Mouse (Mus musculus) embryonic stem cell, embryonic (primary cell): ENCODE results near the gene Trak1.

ENCODE experiments used
- CTCF ChIA-PET, 4 experiments: fragments of 300-600 bp in 2 of 4; fragments of 350-600 bp in 2 of 4; sonication (Branson Sonifier 250); formaldehyde crosslinking; loops; one replicate each; lab custom pipeline; 2022; ENCODE audit warnings: inconsistent platforms in 2 of 4; lab: Charles Lee
- POLR2A ChIA-PET, 4 experiments: fragments of 300-600 bp in 2 of 4; fragments of 350-600 bp in 2 of 4; sonication (Branson Sonifier 250); formaldehyde crosslinking; loops; one replicate each; lab custom pipeline; 2022; ENCODE audit warnings: antibody characterized with exemption in 4 of 4, inconsistent platforms in 1 of 4; lab: Charles Lee

The Trak1 gene

DNA sequence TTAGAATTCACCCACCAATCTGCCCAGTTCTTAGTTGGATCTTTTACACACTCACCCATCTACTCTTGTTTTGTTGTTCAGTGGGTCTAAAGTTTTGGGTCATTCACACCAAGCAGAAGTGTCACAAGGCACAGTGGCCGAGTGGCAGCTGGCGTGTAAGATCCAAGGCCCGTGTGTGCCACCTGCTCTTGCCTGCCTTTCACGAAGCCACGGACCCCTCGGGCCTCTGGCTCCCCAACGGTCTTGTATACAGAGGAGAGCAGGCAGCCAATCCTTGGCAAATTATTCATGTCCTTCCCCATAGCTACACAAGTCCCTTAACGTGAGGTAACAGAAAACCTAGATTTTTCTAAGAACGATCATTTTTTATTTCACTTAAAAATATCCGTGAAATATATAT, 7.2 kb downstream of the Trak1 start:
- ChIA-PET CTCF (interaction anchor here in 2 of 4 experiments (0.6 to 2.6 kb wide), 4 partner anchors 16 to 47 kb away, joined by 3 to 16 read pairs (median 4); no protein-coding TSS in a partner anchor), POLR2A (interaction anchor here in 3 of 4 experiments (1.0 to 14.5 kb wide), 13 partner anchors 9 to 59 kb away, joined by 3 to 194 read pairs (median 30); no protein-coding TSS in a partner anchor)

DNA sequence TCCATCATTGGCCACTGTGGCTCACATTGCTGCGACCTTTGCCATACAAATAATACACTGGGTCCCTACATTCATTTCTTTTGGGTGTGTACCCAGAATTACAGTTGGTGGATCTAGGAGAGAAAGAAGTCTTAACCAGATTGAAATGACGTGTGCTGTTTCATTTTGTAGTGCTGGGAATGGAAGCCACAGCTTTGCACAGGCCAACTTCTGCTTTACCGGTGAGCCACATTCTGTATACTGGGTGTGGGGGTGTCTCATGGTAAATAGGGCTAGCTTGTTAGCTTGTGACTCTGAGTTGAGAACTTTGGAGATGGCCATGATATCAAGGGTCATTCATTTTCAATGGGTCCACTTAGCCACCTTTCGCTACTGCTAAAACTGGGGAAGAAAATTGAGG, 8.2 kb downstream of the Trak1 start:
- POLR2A ChIA-PET, result interaction anchor here in 2 of 4 experiments (2.0 to 14.5 kb wide), 5 partner anchors 8 to 45 kb away, joined by 4 to 194 read pairs (median 100); no protein-coding TSS in a partner anchor
- CTCF ChIA-PET, result no interaction called here

GRCm38 (mm10) chr9:121309287-121309686, 12.0 kb downstream of the Trak1 start:
- ChIA-PET CTCF (interaction anchor here in 3 of 4 experiments (0.6 to 1.2 kb wide), 4 partner anchors 13 to 83 kb away, joined by 3 to 6 read pairs (median 4); no protein-coding TSS in a partner anchor), POLR2A (interaction anchor here in 3 of 4 experiments (0.6 to 5.0 kb wide), 11 partner anchors 10 to 65 kb away, joined by 3 to 36 read pairs (median 4); no protein-coding TSS in a partner anchor)

- CTCF ChIA-PET, result no interaction called here
- POLR2A ChIA-PET, result interaction anchor here in 3 of 4 experiments (0.7 to 5.0 kb wide), 9 partner anchors 9 to 41 kb away, joined by 3 to 36 read pairs (median 5); partner anchors contain the start of gene Trak1 (in 1 of the 3)
Measured at GRCm38 (mm10) chr9:121310501-121310900, 13.2 kb downstream of the Trak1 start.

DNA sequence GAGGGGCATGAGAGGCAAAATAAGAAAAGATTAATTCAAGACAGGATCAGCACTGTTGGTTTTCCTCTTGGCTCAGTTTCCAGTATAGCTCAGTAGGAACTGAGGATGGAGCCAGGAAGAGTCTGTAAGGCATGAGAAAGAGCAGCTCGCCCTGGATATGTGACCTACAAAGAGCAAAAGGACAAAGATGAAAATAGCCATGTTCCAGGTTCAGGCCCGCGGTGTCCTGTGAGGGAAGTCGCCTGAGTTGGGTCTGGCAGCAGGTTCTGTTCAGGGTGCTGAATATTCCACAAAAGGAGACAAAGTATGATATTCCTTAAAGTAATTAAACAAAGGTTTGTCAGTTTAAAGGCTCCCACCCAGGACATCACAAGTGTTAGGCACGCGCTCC, 14.5 kb downstream of the Trak1 start:
- POLR2A ChIA-PET, result interaction anchor here in 3 of 4 experiments (0.6 to 11.6 kb wide), 16 partner anchors 8 to 65 kb away, joined by 3 to 589 read pairs (median 52); partner anchors contain the start of gene Trak1 (in 2 of the 3)
- CTCF ChIA-PET, result interaction anchor here in 3 of 4 experiments (1.0 to 1.1 kb wide), 4 partner anchors 9 to 39 kb away, joined by 3 to 6 read pairs (median 3); no protein-coding TSS in a partner anchor

- ChIA-PET POLR2A (interaction anchor here (0.6 to 11.6 kb wide), 22 partner anchors 8 to 70 kb away, joined by 3 to 589 read pairs (median 6); partner anchors contain the start of gene Trak1 (in 3 of the 4)), CTCF (interaction anchor here in 3 of 4 experiments (1.0 to 2.0 kb wide), 5 partner anchors 10 to 40 kb away, joined by 3 to 7 read pairs (median 3); no protein-coding TSS in a partner anchor)
Measured at GRCm38 (mm10) chr9:121312237-121312891, 15.1 kb downstream of the Trak1 start.

- ChIA-PET CTCF (interaction anchor here (0.6 to 2.0 kb wide), 14 partner anchors 11 to 518 kb away, joined by 3 to 11 read pairs (median 4); no protein-coding TSS in a partner anchor), POLR2A (interaction anchor here (0.6 to 11.6 kb wide), 82 partner anchors 8 to 1880 kb away, joined by 3 to 589 read pairs (median 5); partner anchors contain the start of genes Trak1 (in 3 of the 4), Lyzl4 (in 1 of the 4), Nktr (in 1 of the 4) and Rpl14 (in 1 of the 4))
Measured at GRCm38 (mm10) chr9:121313656-121314374, 16.5 kb downstream of the Trak1 start.

- ChIA-PET CTCF (interaction anchor here (0.5 to 2.0 kb wide), 14 partner anchors 12 to 838 kb away, joined by 3 to 11 read pairs (median 4); no protein-coding TSS in a partner anchor), POLR2A (interaction anchor here (0.7 to 11.6 kb wide), 72 partner anchors 8 to 743 kb away, joined by 3 to 589 read pairs (median 5); partner anchors contain the start of genes Trak1 (in 2 of the 4), Nktr (in 1 of the 4) and Rpl14 (in 1 of the 4))
Measured at GRCm38 (mm10) chr9:121314541-121315152, 17.3 kb downstream of the Trak1 start.

DNA sequence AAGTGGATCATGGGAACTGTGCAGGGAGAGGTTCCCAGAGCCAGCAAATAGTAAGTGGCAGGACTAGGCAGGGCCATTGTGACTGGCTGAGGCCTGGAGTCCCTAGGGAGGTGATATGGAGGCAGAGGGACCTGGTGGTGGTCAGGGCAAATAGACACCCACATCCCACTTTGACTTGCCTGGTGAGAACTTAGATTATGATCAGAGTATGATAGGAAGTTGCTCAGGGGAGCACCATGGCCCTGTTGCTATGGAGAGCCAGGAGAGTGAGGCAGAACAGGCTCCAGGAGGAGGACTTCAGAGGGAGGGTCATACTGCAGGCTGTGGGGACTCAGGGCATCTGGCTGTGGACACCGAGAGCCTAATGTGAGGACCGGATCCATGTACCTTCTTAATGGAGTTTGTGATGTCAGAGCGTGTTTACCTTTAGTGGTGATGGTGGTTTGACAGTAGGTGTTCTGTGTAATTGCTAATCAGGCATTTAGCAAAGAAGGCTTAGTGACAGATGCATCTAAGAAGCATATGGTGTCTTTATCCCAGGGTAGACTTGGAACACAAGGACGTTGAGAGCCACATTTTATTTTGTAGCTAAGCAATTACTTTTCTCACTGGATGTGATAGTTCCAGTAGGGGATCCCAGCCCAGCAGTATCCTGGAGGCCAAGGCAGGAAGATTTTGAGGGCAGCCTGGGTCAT, 18.7 kb downstream of the Trak1 start:
- CTCF ChIA-PET, result interaction anchor here in 1 of 4 experiments (0.6 to 2.5 kb wide), 4 partner anchors 13 to 35 kb away, joined by 3 to 6 read pairs (median 3); no protein-coding TSS in a partner anchor
- POLR2A ChIA-PET, result interaction anchor here in 3 of 4 experiments (0.6 to 11.6 kb wide), 26 partner anchors 8 to 745 kb away, joined by 3 to 589 read pairs (median 10); partner anchors contain the start of genes Trak1 (in 2 of the 3) and Rpl14 (in 1 of the 3)

GRCm38 (mm10) chr9:121316621-121317405, 19.5 kb downstream of the Trak1 start:
- CTCF ChIA-PET, result interaction anchor here in 3 of 4 experiments (0.6 to 2.5 kb wide), 9 partner anchors 9 to 364 kb away, joined by 3 to 8 read pairs (median 3); no protein-coding TSS in a partner anchor
- POLR2A ChIA-PET, result interaction anchor here (0.6 to 11.6 kb wide), 23 partner anchors 8 to 393 kb away, joined by 3 to 589 read pairs (median 5); partner anchors contain the start of genes Ss18l2 (in 1 of the 4) and Trak1 (in 1 of the 4)

- CTCF ChIA-PET, result interaction anchor here in 2 of 4 experiments (0.6 to 1.6 kb wide), 3 partner anchors 24 to 161 kb away, joined by 3 to 7 read pairs (median 4); no protein-coding TSS in a partner anchor
- POLR2A ChIA-PET, result interaction anchor here in 3 of 4 experiments (0.7 to 11.6 kb wide), 14 partner anchors 9 to 113 kb away, joined by 3 to 589 read pairs (median 8); partner anchors contain the start of gene Trak1 (in 1 of the 3)
Measured at GRCm38 (mm10) chr9:121319323-121319966, 22.1 kb downstream of the Trak1 start.

DNA sequence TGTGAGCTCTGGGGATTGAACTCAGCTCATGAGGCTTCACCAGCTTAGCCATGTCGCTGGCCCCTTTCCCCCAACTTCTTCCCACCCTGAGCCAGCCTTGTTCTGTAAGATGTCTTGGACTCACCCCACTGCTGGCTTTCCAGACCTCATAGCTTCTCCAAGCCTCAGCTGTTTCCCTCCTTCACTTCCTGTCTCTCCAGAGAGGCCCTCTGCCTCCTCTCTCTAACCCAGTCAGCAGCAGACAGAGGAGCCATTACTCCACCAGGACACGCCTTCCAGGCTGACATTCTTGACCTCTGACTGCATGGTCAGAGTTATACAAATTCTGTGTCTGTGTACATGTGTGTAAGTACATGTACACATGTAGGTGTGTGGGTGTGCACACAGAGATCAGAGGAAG, 23.1 kb downstream of the Trak1 start:
- POLR2A ChIA-PET, result interaction anchor here in 2 of 4 experiments (0.9 to 11.6 kb wide), 8 partner anchors 8 to 32 kb away, joined by 3 to 589 read pairs (median 179); partner anchors contain the start of gene Trak1 (in 1 of the 2)

GRCm38 (mm10) chr9:121321118-121321517, 23.8 kb downstream of the Trak1 start:
- ChIA-PET POLR2A (interaction anchor here in 2 of 4 experiments (1.3 to 11.6 kb wide), 5 partner anchors 12 to 27 kb away, joined by 4 to 589 read pairs (median 194); partner anchors contain the start of gene Trak1 (in 1 of the 2)), CTCF (interaction anchor here in 1 of 4 experiments (1.2 to 1.4 kb wide), 3 partner anchors 8 to 71 kb away, joined by 3 read pairs; no protein-coding TSS in a partner anchor)

More for the DNA sequence above, 23.1 kb downstream of the Trak1 start:
- CTCF ChIA-PET, result interaction anchor here in 1 of 4 experiments (1.3 to 1.6 kb wide), 3 partner anchors 9 to 23 kb away, joined by 3 to 7 read pairs (median 3); no protein-coding TSS in a partner anchor

- CTCF ChIA-PET, result interaction anchor here in 1 of 4 experiments (1.2 kb wide), 1 partner anchor 70 kb away, joined by 3 read pairs; no protein-coding TSS in a partner anchor
Measured at GRCm38 (mm10) chr9:121322034-121322433, 24.7 kb downstream of the Trak1 start.

More at GRCm38 (mm10) chr9:121322034-121322433, 24.7 kb downstream of the Trak1 start:
- POLR2A ChIA-PET, result interaction anchor here in 2 of 4 experiments (0.7 to 11.6 kb wide), 5 partner anchors 11 to 26 kb away, joined by 3 to 589 read pairs (median 194); partner anchors contain the start of gene Trak1 (in 1 of the 2)
